Mouse (Mus musculus): ENCODE measurements around the gene Gpx1.
"Not testable (repeated sequence)": the region's sequence is repeated elsewhere in the genome, so short reads cannot be mapped to it uniquely, and the experiment has no call there.

Gpx1 gene

DNA sequence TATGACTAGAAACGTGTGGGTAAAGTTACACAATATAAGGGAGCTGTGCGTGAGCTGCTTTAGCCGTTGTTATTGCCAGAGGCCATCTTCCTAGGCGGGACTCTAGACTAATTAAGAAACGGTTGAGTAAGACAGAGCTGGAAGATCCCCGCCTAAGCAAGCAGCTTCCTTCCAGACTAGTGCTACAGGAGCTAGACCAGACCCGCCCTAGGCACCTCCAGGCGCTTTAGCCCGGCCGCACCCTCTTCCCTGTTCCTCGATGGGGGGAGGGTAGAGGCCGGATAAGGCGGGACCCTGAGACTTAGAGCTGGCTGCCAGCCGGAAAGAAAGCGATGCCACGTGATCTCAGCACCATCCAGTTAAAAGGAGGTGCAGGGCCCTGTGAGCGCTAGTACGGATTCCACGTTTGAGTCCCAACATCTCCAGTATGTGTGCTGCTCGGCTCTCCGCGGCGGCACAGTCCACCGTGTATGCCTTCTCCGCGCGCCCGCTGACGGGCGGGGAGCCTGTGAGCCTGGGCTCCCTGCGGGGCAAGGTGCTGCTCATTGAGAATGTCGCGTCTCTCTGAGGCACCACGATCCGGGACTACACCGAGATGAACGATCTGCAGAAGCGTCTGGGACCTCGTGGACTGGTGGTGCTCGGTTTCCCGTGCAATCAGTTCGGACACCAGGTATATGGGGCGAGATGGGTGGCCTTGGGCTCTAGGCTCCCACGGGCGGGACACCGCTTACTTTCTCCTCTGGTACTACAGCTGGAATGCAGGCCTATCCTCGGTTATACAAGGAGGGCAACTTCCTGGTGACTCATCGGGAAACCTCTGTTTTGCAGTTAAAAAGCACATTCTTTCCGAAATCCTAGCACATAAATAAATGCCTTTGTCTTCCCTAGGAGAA lies at the start of gene Gpx1:
Gpx1 (plus strand) TSS at position 18 of the 896 bp plus-strand sequence.
- DNase-seq: peak; percentile 87

DNA sequence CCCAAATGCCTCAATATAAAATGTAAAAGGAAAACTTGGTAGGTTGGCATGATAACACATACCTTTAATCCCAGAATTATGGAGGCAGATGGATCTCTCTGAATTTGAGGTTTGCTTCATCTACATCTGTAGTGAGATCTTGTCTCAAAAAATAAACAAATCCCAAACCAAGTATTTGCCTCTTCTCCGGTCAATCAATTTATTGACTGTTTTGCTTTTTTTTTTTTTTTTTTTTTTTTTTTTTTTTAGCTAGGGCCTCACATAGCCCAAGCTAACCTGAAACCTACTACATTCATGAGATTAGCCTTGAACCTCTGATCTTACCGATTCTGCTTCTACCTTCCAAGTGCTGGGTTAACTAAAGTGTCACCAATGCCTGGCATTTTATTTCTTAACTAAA lies 49.4 kb upstream of the Gpx1 start:
- no peak for DNase-seq

DNA sequence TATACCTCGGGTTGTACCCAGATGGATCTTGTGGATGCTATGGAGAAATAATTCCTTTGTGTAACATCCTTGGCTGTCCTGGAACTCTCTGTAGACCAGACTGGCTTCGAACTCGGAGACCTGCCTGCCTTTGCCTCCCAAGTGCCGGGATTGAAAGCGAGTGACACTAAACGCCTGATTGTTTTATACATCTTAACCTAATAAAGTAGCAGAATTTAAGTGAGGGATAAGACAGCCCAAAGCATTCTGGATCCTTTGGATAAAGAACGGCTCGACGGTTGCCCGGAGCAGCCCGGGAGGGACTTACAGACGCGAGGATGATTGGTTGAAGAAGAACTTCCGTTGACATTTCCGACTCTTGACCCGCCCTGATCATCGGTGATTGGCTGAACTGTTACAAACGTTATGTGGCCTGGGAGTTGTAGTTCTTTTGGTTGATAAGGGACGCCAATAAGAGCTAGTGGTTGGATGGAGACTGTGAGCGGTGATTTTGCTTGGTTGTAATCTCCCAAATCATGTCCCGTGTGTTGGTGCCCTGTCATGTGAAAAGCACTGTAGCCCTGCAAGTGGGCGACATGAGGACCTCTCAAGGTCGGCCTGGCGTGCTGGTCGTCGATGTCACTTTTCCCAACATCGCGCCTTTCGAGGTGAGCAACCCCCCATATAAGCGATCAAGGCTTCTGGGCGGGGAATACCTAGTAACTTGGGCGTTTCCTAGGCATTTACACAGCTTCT lies 48.5 kb upstream of the Gpx1 start, which contains the start of gene Nicn1:
Nicn1 (plus strand) TSS at position 414 of the 735 bp plus-strand sequence.
- peak; percentile 98 for DNase-seq

DNA sequence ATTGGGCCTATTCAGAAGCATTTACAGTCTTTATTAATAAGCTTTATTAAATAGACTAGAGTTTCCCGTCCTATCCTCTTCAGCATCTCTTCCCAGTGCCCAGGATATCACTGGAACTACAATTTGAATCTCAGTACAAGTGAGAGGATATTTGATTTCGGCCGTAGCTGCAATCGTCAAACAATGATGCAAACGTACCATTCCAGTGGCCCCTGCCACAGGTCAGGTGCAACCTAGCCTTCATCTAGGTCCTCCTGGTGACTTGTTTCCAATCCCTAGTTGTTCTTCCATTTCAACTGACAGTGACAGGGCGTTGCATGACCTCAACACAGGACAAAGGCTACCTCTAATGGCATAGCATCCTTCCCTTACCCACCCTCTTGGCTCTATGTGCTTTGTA lies 47.9 kb upstream of the Gpx1 start:
- DNase-seq: no peak

DNA sequence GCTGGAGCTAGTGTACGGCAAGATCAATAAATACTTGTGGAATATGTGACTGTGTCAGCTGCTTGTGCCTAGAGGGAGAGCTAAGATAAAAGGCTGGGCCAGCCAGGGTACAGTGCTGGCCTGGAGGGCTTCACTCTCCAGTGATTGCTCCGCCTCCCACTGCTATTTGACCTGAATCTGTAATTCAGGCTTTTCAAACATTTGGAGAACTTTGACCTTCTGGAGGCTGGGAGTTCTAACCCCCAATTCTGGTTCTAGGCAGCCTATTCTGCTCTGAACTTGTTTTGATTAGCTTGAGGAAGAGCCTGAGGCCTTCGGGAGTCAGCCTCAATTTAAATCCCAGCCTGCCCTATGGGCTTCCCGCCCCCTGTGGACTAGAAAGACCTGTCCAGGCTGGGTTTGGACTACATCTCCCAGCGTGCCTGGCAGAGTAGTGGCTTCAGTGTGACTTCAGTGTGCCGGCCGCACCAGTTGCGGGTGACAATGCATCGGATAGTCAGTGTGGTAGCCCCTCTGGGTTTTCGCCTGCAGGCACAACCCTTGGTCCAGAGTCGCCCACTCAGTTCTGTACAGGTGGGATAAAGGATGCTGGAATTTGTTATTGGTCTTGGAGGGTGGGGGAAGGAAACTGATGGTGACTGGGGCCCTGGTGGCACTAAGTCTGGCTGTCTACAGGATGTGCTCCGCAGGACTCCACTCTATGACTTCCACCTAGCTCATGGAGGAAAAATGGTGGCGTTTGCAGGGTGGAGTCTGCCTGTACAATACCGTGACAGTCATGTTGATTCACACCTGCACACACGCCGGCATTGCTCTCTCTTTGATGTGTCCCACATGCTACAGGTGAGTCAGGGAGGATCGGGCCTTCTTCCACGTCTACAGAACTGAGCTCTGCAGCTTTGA lies 42.0 kb upstream of the Gpx1 start, which contains the start of gene Amt:
Amt (plus strand) TSS at position 401 of the 903 bp plus-strand sequence.
- no peak for DNase-seq

DNA sequence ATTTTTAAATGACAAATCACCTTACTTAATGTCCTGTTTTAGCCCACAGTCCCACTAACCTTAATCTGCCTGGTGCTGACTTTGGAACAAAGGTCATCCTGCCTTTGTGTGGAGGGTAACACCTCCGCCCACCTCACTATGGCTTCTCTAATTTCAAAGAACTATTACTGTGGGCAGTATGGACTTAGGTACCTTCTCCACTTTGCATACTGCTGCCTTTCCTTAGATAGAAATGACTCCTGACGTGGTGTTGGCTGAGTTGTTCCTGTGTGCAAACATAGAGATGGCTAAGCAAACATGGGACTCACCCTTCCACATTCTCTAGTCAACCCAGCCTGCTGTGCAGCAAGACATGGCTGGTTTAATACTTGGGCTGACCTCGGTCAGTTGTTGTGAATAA lies 36.9 kb upstream of the Gpx1 start:
- no peak for DNase-seq

DNA sequence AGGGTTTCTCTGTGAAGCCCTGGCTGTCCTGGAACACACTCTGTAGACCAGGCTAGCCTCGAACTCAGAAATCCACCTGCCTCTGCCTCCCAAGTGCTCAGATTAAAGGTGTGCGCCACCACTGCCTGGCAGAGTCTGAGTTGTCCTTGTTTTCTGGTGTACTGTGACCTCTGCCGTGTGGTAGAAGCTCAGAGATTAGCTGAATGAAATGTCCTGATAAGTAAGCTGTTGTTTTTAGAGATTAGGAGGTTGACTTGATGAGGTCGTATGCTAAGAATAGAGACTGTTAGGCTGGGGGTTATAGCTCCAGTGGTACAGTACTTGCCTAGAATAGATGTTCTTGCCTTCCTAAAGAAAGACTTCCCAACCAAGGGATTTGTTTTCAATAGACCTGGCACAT lies 34.0 kb upstream of the Gpx1 start:
- no peak for DNase-seq

DNA sequence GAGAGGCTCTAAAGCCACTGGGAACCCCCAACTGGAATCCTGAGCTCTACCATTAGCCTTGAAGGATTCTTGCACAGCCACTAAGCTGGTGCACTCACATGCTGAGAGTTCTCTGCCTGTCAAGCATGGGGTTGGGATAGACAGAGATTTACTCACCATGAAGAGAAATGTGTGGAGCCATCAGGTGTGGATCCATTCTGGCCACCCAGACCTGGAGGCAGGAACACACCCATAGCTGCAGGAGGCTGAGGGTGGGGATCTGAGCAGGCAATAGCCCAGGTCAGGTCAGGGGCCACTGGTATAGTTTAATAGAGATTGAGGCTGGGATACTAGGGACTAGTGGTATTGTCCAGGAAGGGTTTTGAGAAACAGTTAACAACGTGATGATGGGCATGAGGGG lies 33.5 kb upstream of the Gpx1 start:
- no peak for DNase-seq

DNA sequence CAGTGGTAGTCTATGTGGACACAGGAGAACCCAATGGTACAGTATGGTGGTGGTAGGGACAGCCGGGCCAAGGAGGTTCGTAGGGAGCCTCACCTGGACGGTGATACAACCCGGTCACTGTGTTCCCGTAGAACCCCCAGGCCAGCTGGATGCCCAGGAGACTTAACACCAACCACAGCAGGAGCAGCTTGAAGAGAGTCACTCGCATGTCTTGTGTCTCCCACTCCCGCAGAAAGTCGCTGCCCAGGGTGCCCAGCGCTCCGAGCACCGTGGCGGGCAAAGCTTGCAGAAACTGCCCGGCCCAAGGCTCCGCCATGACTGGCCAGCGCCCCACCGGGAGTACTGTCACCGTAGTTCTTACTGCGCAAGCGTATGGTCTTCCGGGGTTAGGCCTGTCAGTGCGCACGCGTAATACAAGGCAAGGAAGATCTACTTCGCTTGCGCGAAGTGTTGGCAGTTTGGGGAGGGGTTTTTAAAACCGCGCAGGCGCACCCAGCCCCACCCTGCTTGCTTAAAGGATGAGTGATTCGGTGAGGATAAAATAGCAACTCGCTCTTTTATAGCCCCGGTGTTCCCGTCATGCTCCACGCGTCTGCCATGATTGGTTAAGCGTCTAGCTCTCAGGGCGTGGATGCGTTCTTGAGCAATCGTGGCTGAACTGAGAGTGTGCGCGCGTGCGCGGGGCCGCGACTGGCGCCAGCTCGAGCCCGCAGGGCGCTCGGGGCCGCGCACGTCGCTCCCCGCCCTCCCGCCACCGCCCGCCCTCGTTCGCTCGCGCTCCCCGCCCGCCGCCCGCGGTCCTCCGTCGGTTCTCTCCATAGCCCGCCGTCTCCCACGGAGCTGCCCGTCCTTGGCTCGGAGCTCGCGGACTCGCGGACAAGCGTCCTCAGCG lies 32.8 kb upstream of the Gpx1 start, which contains the start of the genes Rhoa and Tcta:
Rhoa (plus strand) TSS at position 501 of the 892 bp plus-strand sequence.
Tcta (minus strand) TSS at position 532 of the 892 bp plus-strand sequence.
- DNase-seq: peak; percentile 100

DNA sequence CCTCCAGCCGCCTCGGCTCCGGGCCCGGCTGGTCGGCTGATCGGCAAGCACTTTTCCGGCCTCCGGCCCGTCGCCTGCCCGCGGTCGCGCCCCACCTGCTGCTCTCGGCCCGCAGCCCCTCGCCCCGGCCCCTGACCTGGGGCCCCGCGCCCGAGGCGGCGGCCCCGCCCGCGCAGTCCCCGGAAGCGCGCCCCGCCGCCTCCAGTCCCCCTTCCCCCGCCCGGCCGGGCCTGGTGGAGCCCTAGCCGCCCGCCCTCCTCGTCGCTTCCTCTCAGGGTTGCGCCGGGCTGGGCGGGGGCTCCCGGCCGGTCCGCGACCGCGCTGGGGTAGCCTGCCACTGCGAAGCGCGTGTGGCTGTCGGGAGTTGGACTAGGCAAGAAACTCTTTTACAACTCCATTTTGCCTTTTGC lies 32.1 kb upstream of the Gpx1 start:
- DNase-seq: no peak

DNA sequence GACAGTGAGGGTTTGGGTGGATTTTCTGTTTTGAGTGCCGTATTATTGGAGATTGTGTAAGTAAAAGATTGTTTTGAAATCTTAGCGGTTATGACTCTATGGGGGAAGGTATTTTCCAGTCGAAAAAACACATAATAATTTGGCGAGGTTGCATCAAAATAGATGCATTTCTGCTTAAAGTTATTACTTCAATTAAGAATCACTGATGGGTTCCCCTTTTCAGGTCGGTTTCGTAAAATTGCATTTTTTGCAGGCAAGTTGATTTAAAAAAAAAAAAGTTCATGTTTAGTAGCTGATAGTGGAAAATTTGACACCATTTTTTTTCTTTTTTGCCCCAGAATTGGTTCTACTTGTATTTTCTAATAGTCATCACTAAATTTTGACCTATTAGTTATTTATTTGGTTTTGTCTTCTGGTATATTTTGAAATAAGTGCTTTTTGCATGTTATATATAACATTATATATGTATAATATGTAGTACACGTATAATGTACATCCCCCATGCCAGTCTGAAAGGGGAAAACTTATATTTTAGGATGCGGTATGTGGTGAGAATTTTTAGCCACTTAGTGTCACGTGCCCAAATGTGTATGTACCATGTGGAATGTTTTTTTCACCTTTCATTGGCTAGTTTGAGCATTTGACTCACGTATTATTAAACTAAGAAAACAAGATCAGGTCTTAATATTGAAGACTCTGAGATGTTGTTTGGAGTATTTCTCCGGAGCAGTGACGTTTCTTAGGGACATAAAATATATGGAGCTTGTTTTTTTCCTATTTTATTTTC lies 31.5 kb upstream of the Gpx1 start:
- DNase-seq: peak; percentile 50

DNA sequence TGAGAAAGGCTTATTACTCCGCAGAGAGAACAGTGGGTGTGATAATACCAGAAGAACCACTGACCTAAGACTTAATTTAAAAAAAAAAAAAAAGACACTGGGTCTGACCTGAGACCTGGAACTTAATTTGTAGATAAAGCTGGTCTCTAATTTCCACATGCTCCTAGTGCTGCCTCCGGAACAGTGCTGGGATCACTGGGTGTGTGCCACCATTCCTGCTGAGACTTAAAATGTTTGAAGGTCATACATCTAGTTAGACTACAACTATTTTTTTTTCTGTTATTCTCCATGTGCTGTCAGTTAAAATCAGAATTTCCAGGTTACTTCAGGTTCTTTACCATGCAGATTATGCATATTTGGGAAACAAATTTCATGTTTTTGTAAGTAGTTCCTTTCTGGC lies 30.6 kb upstream of the Gpx1 start:
- DNase-seq: peak; percentile 28

DNA sequence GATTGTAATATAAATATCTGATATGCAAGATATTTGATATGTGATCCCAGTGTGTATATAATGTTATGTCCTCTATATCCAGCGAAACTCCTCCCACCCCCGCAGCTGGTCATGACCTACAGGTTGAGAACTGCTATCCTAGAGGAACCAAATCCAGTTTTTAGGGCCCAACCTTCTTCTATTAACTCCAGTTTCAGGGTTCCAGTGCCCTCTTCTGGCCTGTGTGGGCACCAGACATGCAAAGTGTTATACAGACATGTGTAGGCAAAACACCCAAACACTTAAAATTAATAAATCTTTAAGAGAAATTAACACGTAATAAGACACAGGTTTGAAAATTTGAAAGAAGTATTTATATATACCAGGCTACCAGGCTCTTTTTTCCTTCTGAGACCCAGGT lies 21.1 kb upstream of the Gpx1 start:
- DNase-seq: no peak

DNA sequence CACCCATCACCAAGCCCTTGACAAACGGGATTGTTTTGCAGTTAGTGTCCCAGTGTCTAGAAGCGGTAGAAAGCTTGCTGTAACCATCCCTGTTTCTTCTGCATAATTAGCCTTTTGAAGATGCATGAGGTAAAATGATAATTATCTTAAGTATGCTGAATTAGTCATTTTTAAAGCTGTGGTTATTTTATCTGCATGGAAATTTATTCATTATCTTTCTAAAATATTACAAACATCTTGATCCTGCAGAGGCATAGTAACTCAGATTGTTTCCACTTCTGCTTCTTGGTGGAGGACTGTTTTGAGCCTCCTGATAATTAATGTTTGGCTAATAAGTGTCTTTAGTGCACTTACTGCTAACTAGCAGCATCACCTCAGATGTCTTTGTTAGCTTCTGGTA lies 20.2 kb upstream of the Gpx1 start:
- DNase-seq: no peak

DNA sequence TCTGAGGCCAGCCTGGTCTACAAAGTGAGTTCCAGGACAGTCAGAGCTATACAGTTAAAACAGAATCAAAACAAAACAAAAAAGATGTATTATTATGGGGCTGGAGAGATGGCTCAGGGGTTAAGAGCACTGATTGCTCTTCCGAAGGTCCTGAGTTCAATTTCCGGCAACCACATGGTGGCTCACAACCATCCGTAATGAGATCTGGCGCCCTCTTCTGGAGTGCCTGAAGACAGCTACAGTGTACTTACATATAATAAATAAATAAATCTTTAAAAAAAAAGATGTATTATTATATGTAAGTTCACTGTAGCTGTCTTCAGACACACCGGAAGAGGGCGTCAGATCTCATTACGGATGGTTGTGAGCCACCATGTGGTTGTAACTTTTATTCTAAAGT lies 16.6 kb upstream of the Gpx1 start:
- not testable (repeated sequence) for DNase-seq

DNA sequence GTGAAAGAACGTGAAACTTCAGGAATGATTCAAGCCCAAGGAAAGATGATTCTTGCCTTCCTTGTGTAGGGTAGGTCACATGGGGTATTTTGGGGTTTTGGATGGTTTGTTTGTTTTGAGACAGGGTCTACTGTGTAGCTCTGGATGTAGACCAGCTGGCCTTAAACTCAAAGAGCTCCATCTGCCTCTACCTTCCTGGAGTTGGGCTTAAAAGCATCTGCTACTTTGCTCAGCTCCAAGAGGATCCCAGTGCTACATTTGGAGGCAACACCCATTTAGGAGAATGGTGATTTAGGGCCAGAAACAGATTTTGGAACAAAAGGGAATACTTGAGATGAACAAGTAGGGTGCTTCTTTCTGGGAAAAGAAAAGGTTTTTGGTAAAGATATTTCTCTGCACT lies 13.9 kb upstream of the Gpx1 start:
- peak; percentile 61 for DNase-seq

DNA sequence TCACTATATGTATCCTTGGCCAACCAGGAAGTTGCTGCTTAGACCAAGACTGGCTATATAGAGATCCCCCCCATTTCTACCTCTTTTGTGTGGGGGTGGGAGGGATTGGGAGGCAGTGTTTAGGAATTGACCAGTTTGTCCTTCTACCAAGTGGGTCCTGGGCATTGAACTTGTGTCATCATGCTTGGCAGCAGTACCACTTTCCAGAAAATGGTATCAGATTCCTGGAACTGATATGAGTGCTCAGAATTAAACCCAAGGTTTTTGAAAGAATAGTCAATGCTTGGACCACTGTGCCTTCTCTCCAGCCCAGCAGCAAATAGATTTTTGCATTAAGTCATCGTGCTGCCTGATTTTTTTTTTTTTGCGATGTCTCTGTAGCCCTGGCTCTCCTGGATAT lies 12.9 kb upstream of the Gpx1 start:
- DNase-seq: no peak

DNA sequence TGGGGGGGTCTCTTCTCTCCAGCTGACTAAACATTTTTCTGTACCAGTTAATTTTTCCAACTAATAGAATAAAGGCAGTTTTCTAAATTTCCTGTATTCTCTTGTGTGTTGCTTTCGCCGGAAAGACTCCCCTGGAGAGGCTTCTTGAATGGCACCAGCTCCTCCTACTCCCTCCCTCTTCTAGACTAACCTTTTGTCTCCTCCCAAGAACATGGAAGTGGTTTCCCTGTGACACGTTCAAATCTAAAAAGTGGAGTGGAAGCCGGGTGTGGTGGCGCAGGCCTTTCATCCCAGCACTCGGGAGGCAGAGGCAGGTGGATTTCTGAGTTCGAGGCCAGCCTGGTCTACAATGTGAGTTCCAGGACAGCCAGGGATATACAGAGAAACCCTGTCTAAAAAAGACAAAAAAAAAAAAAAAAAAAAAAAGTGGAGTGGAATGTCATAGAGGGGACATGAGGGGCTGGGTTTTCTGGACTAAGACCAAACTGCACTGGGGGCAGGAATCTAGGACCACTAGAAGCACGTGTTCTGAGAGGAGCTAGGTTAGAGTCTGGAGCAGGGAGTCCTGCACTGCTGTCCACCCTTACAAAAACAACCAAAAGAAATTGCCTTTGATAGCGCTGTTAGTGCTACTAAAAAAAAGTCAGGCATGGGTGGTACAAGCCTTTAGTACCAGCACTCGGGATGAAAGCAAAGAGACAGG lies 704 bp upstream of the Gpx1 start:
- DNase-seq: no peak

DNA sequence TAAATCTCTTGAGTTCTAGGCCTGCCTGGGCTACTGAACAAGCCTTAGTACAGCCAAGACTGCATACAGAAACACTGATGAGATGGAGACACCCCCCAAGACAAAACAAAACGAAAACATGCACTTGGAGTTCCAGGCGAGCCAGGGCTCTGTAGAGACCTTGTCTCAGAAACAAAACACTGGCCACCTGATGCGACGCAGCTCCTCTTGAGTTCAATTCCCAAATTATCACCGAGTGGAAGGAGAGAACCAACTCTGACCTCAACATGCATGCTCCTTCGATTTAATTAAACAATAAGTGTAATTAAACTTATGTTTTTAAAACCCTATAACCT lies 185 bp upstream of the Gpx1 start:
- no peak for DNase-seq

DNA sequence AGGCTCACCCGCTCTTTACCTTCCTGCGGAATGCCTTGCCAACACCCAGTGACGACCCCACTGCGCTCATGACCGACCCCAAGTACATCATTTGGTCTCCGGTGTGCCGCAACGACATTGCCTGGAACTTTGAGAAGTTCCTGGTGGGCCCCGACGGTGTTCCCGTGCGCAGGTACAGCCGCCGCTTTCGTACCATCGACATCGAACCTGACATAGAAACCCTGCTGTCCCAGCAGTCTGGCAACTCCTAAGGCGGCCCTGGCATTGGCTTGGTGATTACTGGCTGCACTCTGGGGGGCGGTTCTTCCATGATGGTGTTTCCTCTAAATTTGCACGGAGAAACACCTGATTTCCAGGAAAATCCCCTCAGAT lies 1.2 kb downstream of the Gpx1 start:
- peak; percentile 45 for DNase-seq

Measured in cerebellum, adult 9-10 months (tissue).